Mouse (Mus musculus) stomach, embryonic 16.5 days (tissue): Measurements from ENCODE around the gene Axin2. TPM values are rescaled to one million over a fixed set of nuclear protein-coding genes. Genes with fewer than 3 reads are reported as not detected.
"Not testable (repeated sequence)": the region's sequence is repeated elsewhere in the genome, so short reads cannot be mapped to it uniquely, and the experiment has no call there.

Source experiments
- ATAC-seq: fragments of 200-750 bp; cut with Nextera tagmentation; 2 replicates; pipeline ENCODE4 v1.8.0; 2017; ENCODE audit warnings: moderate number of reproducible peaks, moderate TSS enrichment; ENCODE audit not compliant: insufficient read depth, low FRiP score
- H3K27ac ChIP-seq: fragments of 300-500 bp; sonication (generic); 2 replicates; pipeline ENCODE4 v1.5.1; 2014; ENCODE audit warnings: low read length
- H3K27me3 ChIP-seq: fragments of 300-500 bp; sonication (generic); 2 replicates; pipeline ENCODE4 v1.6.1; 2014; ENCODE audit warnings: low read length, control low read depth, mixed read lengths; ENCODE audit not compliant: control insufficient read depth, insufficient read depth
- H3K36me3 ChIP-seq: fragments of 300-500 bp; sonication (generic); 2 replicates; pipeline ENCODE4 v1.6.1; 2014; ENCODE audit warnings: low read length; ENCODE audit not compliant: control insufficient read depth, insufficient read depth
- H3K4me1 ChIP-seq: fragments of 300-500 bp; sonication (generic); 2 replicates; pipeline ENCODE4 v1.6.1; 2014; ENCODE audit warnings: low read length, control low read depth, mixed read lengths; ENCODE audit not compliant: control insufficient read depth, insufficient read depth
- H3K4me2 ChIP-seq: fragments of 300-500 bp; sonication (generic); 2 replicates; pipeline ENCODE4 v1.6.1; 2014; ENCODE audit warnings: low read depth, low read length, mixed read lengths
- H3K4me3 ChIP-seq: fragments of 300-500 bp; sonication (generic); replicated peaks from 2 replicates; pipeline ENCODE4 v1.5.1; 2014; ENCODE audit warnings: mild to moderate bottlenecking, low read length
- H3K9ac ChIP-seq: fragments of 300-500 bp; sonication (generic); 2 replicates; pipeline ENCODE4 v1.6.1; 2014; ENCODE audit warnings: low read length
- H3K9me3 ChIP-seq: fragments of 300-500 bp; sonication (generic); replicated peaks from 2 replicates; pipeline ENCODE4 v1.6.1; 2016; ENCODE audit warnings: low read length, control low read depth; ENCODE audit not compliant: control insufficient read depth
- WGBS: fragments of 180-500 bp; shearing (Covaris S2); extraction: QIAGEN DNeasy Blood & Tissue Kit; methylation state at CpG from one replicate; pipeline ENCODE4 v1.1.7; 2014; 5-methylcytosine and 5-hydroxymethylcytosine counted together
- polyA plus RNA-seq: library from polyadenylated mRNA; unstranded; fragments of >200 nt; fragmentation: Nextera tagmentation; extraction: Ambion mirVana; gene quantifications from 2 replicates; pipeline ENCODE4 v1.2.1, GENCODE M21; 2015

Gene Axin2
- polyA plus RNA-seq, result 2.4 and 2.8 TPM in 2 replicates

DNA sequence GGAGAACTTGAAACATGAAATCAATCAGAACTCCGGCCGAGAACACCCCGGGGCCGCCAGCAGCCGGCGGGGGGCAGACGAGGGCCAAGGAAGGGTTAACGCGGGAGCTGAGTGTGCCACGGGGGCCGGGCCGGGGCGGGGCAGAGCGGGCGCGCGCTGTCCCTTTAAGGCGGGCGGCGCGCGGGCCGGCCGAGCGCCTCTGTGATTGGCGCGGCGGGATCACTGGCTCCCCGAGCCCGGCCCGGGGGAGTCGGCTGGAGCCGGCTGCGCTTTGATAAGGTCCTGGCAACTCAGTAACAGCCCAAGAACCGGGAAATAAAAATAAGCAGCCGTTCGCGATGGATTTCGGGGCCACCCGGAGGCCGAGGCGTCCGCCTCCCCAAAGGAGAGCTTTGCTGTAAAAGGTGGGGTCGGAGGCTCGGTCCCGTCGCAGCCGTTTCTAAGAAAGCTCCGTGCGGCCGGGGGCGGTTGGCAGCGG, at the start of gene Axin2:
Axin2 (plus strand) TSS at position 192 of the 478 bp plus-strand sequence.
- Histone ChIP-seq H3K27ac (peak within 1 kb of the TSS; percentile 97), H3K27me3 (no peaks in the 10 kb centered on the region; the same call in 1 of the 2 replicates), H3K4me3 (peak within 1 kb of the TSS; percentile 87), H3K4me2 (peak within 1 kb of the TSS; percentile 88), H3K36me3 (no peaks in the 10 kb centered on the region), H3K4me1 (peaks cover 22% of the 10 kb centered on the region), H3K9ac (peak within 1 kb of the TSS; percentile 77), H3K9me3 (0 out of 2 replicates have a peak, but pooled peaks cover 4% of the 10 kb centered on the region)
- WGBS, result under 1% methylated on average over 53 of the region's 53 CpGs
- peak; percentile 94 for ATAC-seq

DNA sequence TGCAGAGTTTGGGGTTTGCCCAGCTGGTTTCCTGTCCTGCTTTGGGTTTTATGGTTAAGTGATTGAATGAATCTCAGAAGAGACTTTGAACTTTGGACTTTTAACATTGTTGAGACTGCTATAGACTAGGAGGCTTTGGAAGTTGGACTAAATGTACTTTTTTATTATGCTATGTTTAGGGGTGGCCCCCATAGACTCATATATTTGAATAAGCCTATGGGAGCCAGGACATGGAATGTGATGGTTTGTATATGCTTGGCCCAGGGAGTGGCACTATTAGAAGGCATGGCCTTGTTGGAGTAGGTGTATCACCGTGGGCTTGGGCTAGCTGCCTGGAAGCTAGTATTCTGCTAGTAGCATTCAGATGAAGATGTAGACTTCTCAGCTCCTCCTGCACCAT, 48.9 kb upstream of the Axin2 start:
- H3K4me3 ChIP-seq, H3K4me2 ChIP-seq, H3K27me3 ChIP-seq, H3K9ac ChIP-seq, H3K4me1 ChIP-seq, ATAC-seq, H3K9me3 ChIP-seq, H3K36me3 ChIP-seq, H3K27ac ChIP-seq: not testable (repeated sequence)
- 87% methylated on average over 1 of the region's 1 CpGs for WGBS

- Histone ChIP-seq H3K36me3 (no peaks in the 10 kb centered on the region), H3K9me3 (no peaks in the 10 kb centered on the region), H3K4me1 (0 out of 2 replicates have a peak, but pooled peaks cover 1% of the 10 kb centered on the region), H3K9ac (no peak overlapping the region), H3K27ac (no peak overlapping the region), H3K27me3 (no peaks in the 10 kb centered on the region), H3K4me3 (no peak overlapping the region), H3K4me2 (no peak overlapping the region)
- no peak for ATAC-seq
- WGBS, result 87% methylated on average over 3 of the region's 3 CpGs
Observed at GRCm38 (mm10) chr11:108871748-108872147, 48.4 kb upstream of the Axin2 start.

GRCm38 (mm10) chr11:108876633-108877205, 43.4 kb upstream of the Axin2 start:
- 38% methylated on average over 7 of the region's 7 CpGs for WGBS
- Histone ChIP-seq H3K4me3 (no peak overlapping the region), H3K9ac (no peak overlapping the region), H3K36me3 (no peaks in the 10 kb centered on the region), H3K9me3 (no peaks in the 10 kb centered on the region), H3K27me3 (no peaks in the 10 kb centered on the region), H3K27ac (no peak overlapping the region), H3K4me1 (0 out of 2 replicates have a peak, but pooled peaks cover 6% of the 10 kb centered on the region), H3K4me2 (no peak overlapping the region)
- no peak for ATAC-seq

DNA sequence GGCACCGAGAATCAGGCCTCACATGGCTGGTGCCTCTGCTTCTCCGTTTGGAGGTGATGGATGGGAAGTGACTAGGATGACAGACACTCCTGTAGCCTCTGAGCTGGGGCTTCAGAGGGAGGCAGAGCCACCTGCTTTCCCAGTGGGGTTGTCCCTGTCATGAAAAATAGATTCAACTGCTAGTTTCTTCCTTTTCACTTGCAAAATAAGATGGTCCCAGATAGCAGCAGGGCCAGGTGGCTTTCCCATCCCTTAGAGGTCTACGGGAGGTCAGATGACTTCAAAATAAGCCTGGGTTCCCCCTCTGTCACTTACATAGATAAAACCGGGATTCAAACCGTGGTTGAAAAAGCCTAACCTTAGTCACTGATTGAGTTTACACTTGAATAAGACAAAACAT, 42.6 kb upstream of the Axin2 start:
- H3K9me3 ChIP-seq, result no peaks in the 10 kb centered on the region
- no peak overlapping the region for H3K4me3 ChIP-seq
- 0 out of 2 replicates have a peak, but pooled peaks cover 6% of the 10 kb centered on the region for H3K4me1 ChIP-seq
- 66% methylated on average over 5 of the region's 5 CpGs for WGBS
- H3K4me2 ChIP-seq, result no peak overlapping the region
- H3K9ac ChIP-seq, result no peak overlapping the region
- no peak overlapping the region for H3K27ac ChIP-seq
- H3K36me3 ChIP-seq, result no peaks in the 10 kb centered on the region
- no peak for ATAC-seq
- H3K27me3 ChIP-seq, result no peaks in the 10 kb centered on the region

GRCm38 (mm10) chr11:108880546-108880945, 39.6 kb upstream of the Axin2 start:
- Histone ChIP-seq H3K9me3 (no peaks in the 10 kb centered on the region), H3K4me2 (no peak overlapping the region), H3K27me3 (no peaks in the 10 kb centered on the region), H3K4me3 (no peak overlapping the region), H3K9ac (no peak overlapping the region), H3K4me1 (0 out of 2 replicates have a peak, but pooled peaks cover 6% of the 10 kb centered on the region), H3K27ac (no peak overlapping the region), H3K36me3 (no peaks in the 10 kb centered on the region)
- ATAC-seq, result no peak
- WGBS, result 78% methylated on average over 4 of the region's 4 CpGs

- no peak overlapping the region for H3K9ac ChIP-seq
- H3K27me3 ChIP-seq, result no peaks in the 10 kb centered on the region
- H3K4me2 ChIP-seq, result no peak overlapping the region
- H3K9me3 ChIP-seq, result no peaks in the 10 kb centered on the region
- ATAC-seq, result no peak
- no peak overlapping the region for H3K27ac ChIP-seq
- H3K36me3 ChIP-seq, result no peaks in the 10 kb centered on the region
- WGBS, result 87% methylated on average over 5 of the region's 5 CpGs
- H3K4me3 ChIP-seq, result no peak overlapping the region
- H3K4me1 ChIP-seq, result 0 out of 2 replicates have a peak, but pooled peaks cover 6% of the 10 kb centered on the region
Observed at GRCm38 (mm10) chr11:108881662-108882061, 38.5 kb upstream of the Axin2 start.

- no peaks in the 10 kb centered on the region for H3K36me3 ChIP-seq
- ATAC-seq, result no peak
- H3K27me3 ChIP-seq, result no peaks in the 10 kb centered on the region
- no peak overlapping the region for H3K27ac ChIP-seq
- no peak overlapping the region for H3K4me2 ChIP-seq
- no peaks in the 10 kb centered on the region for H3K9me3 ChIP-seq
- 59% methylated on average over 19 of the region's 19 CpGs for WGBS
- no peak overlapping the region for H3K4me3 ChIP-seq
- no peak overlapping the region for H3K9ac ChIP-seq
- H3K4me1 ChIP-seq, result 0 out of 2 replicates have a peak, but pooled peaks cover 5% of the 10 kb centered on the region
Observed at GRCm38 (mm10) chr11:108885276-108885896, 34.8 kb upstream of the Axin2 start.

- Histone ChIP-seq H3K4me1 (0 out of 2 replicates have a peak, but pooled peaks cover 8% of the 10 kb centered on the region), H3K27me3 (no peaks in the 10 kb centered on the region), H3K4me3 (no peak overlapping the region), H3K36me3 (no peaks in the 10 kb centered on the region), H3K27ac (no peak overlapping the region), H3K4me2 (no peak overlapping the region), H3K9me3 (no peaks in the 10 kb centered on the region), H3K9ac (no peak overlapping the region)
- WGBS, result 76% methylated on average over 8 of the region's 8 CpGs
- no peak for ATAC-seq
Observed at GRCm38 (mm10) chr11:108886060-108886459, 34.1 kb upstream of the Axin2 start.
